Mouse (Mus musculus): ENCODE measurements around the gene Atp6v1e2.

- TF ChIP-seq CTCF (IDR thresholded peaks at IDR 0.05; ENCODE audit: low read depth), result peak; percentile 78
- TF ChIP-seq EP300 (IDR thresholded peaks at IDR 0.05; ENCODE audit: low read depth), result no peak
These were observed 41.6 kb downstream of the Atp6v1e2 start for GRCm38 (mm10) chr17:86906136-86906461.

All from liver, embryonic 14.5 days (tissue).